Mouse (Mus musculus): ENCODE results near the gene Mid1. TPM values are rescaled to one million over a fixed set of nuclear protein-coding genes. Genes with fewer than 3 reads are reported as not detected.
"Not testable (repeated sequence)": the region's sequence is repeated elsewhere in the genome, so short reads cannot be mapped to it uniquely, and the experiment has no call there.

The Mid1 gene
- polyA plus RNA-seq, 1 experiment from 2014 or later = 10.0 TPM

GRCm38 (mm10) chrX:169972791-169973494 lies 287.9 kb downstream of the Mid1 start:
- WGBS (ENCODE audit: insufficient replicate concordance) = 69% methylated on average over 6 of the region's 6 CpGs
- not testable (repeated sequence) for H3K9ac ChIP-seq (ENCODE audit: low read depth, low read length); H3K4me2 ChIP-seq; ATAC-seq (replicated peaks; ENCODE audit: insufficient number of reproducible peaks, low FRiP score, low TSS enrichment); H3K36me3 ChIP-seq (ENCODE audit: control insufficient read depth, insufficient read depth, low read length); H3K4me3 ChIP-seq (ENCODE audit: low read depth, low read length); H3K27me3 ChIP-seq (ENCODE audit: control insufficient read depth, insufficient read depth, low read length); H3K4me1 ChIP-seq (ENCODE audit: control insufficient read depth, insufficient read depth, low read length)
- Histone ChIP-seq H3K9me3 (replicated peaks; ENCODE audit: control insufficient read depth, low read length) (peaks cover 18% of the 10 kb centered on the region), H3K27ac (ENCODE audit: low read depth, low read length) (0 out of 2 replicates have a peak overlapping the region, but pooled peaks have one; percentile 2)

GRCm38 (mm10) chrX:169973806-169974205 lies 288.8 kb downstream of the Mid1 start:
- WGBS (ENCODE audit: insufficient replicate concordance) = 56% methylated on average over 3 of the region's 3 CpGs
- H3K4me2 ChIP-seq; H3K27ac ChIP-seq (ENCODE audit: low read depth, low read length); H3K4me1 ChIP-seq (ENCODE audit: control insufficient read depth, insufficient read depth, low read length); ATAC-seq (replicated peaks; ENCODE audit: insufficient number of reproducible peaks, low FRiP score, low TSS enrichment); H3K27me3 ChIP-seq (ENCODE audit: control insufficient read depth, insufficient read depth, low read length); H3K9ac ChIP-seq (ENCODE audit: low read depth, low read length); H3K4me3 ChIP-seq (ENCODE audit: low read depth, low read length): not testable (repeated sequence)
- H3K9me3 ChIP-seq (replicated peaks; ENCODE audit: control insufficient read depth, low read length) = peaks cover 26% of the 10 kb centered on the region
- 0 out of 2 replicates have a peak, but pooled peaks cover 11% of the 10 kb centered on the region for H3K36me3 ChIP-seq (ENCODE audit: control insufficient read depth, insufficient read depth, low read length)

GRCm38 (mm10) chrX:169974456-169974855 lies 289.5 kb downstream of the Mid1 start:
- H3K9me3 ChIP-seq (replicated peaks; ENCODE audit: control insufficient read depth, low read length) = peaks cover 27% of the 10 kb centered on the region
- ATAC-seq (replicated peaks; ENCODE audit: insufficient number of reproducible peaks, low FRiP score, low TSS enrichment) = not testable (repeated sequence)

DNA sequence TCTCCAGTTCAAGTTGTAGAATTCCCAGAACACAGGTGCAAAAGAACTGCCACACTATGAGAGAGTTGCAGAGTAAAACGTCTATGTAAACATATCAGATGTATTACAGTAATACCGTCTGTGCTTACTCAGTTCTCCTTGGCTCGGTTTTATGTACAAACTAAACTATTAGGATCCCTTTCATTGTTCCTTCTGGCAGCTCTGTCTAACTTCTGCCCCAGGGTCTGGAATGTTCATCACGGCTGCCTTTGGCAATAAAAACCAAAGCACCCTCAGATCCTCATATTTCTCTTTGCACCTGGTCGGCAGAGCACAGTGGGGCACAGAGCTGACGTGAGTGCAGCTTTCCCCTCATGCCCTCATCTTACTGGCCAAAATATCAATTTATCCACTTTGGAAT lies 290.0 kb downstream of the Mid1 start:
- Histone ChIP-seq H3K36me3 (ENCODE audit: control insufficient read depth, insufficient read depth, low read length) (0 out of 2 replicates have a peak, but pooled peaks cover 11% of the 10 kb centered on the region), H3K9me3 (replicated peaks; ENCODE audit: control insufficient read depth, low read length) (peaks cover 27% of the 10 kb centered on the region)
- H3K4me1 ChIP-seq (ENCODE audit: control insufficient read depth, insufficient read depth, low read length); H3K27ac ChIP-seq (ENCODE audit: low read depth, low read length); H3K9ac ChIP-seq (ENCODE audit: low read depth, low read length); H3K27me3 ChIP-seq (ENCODE audit: control insufficient read depth, insufficient read depth, low read length); H3K4me3 ChIP-seq (ENCODE audit: low read depth, low read length); ATAC-seq (replicated peaks; ENCODE audit: insufficient number of reproducible peaks, low FRiP score, low TSS enrichment); H3K4me2 ChIP-seq: not testable (repeated sequence)
- 75% methylated on average over 6 of the region's 6 CpGs for WGBS (ENCODE audit: insufficient replicate concordance)

More at GRCm38 (mm10) chrX:169974456-169974855, 289.5 kb downstream of the Mid1 start:
- not testable (repeated sequence) for H3K9ac ChIP-seq (ENCODE audit: low read depth, low read length); H3K4me2 ChIP-seq; H3K4me3 ChIP-seq (ENCODE audit: low read depth, low read length); H3K4me1 ChIP-seq (ENCODE audit: control insufficient read depth, insufficient read depth, low read length); H3K27ac ChIP-seq (ENCODE audit: low read depth, low read length); H3K27me3 ChIP-seq (ENCODE audit: control insufficient read depth, insufficient read depth, low read length)
- H3K36me3 ChIP-seq (ENCODE audit: control insufficient read depth, insufficient read depth, low read length) = 0 out of 2 replicates have a peak, but pooled peaks cover 11% of the 10 kb centered on the region
- 64% methylated on average over 4 of the region's 4 CpGs for WGBS (ENCODE audit: insufficient replicate concordance)

- peaks cover 27% of the 10 kb centered on the region for H3K9me3 ChIP-seq (replicated peaks; ENCODE audit: control insufficient read depth, low read length)
- ATAC-seq (replicated peaks; ENCODE audit: insufficient number of reproducible peaks, low FRiP score, low TSS enrichment) = peak; percentile 6; the same call in 1 of the 2 replicates
- H3K27ac ChIP-seq (ENCODE audit: low read depth, low read length); H3K9ac ChIP-seq (ENCODE audit: low read depth, low read length); H3K4me3 ChIP-seq (ENCODE audit: low read depth, low read length); H3K27me3 ChIP-seq (ENCODE audit: control insufficient read depth, insufficient read depth, low read length); H3K4me2 ChIP-seq; H3K4me1 ChIP-seq (ENCODE audit: control insufficient read depth, insufficient read depth, low read length): not testable (repeated sequence)
- 0 out of 2 replicates have a peak, but pooled peaks cover 13% of the 10 kb centered on the region for H3K36me3 ChIP-seq (ENCODE audit: control insufficient read depth, insufficient read depth, low read length)
- WGBS (ENCODE audit: insufficient replicate concordance) = 68% methylated on average over 3 of the region's 3 CpGs
These were observed 290.7 kb downstream of the Mid1 start for GRCm38 (mm10) chrX:169975681-169976131.

- H3K27ac ChIP-seq (ENCODE audit: low read depth, low read length); H3K4me3 ChIP-seq (ENCODE audit: low read depth, low read length); H3K4me2 ChIP-seq; H3K27me3 ChIP-seq (ENCODE audit: control insufficient read depth, insufficient read depth, low read length); H3K9ac ChIP-seq (ENCODE audit: low read depth, low read length); ATAC-seq (replicated peaks; ENCODE audit: insufficient number of reproducible peaks, low FRiP score, low TSS enrichment); H3K4me1 ChIP-seq (ENCODE audit: control insufficient read depth, insufficient read depth, low read length): not testable (repeated sequence)
- WGBS (ENCODE audit: insufficient replicate concordance) = 60% methylated on average over 5 of the region's 5 CpGs
- Histone ChIP-seq H3K36me3 (ENCODE audit: control insufficient read depth, insufficient read depth, low read length) (peaks cover 13% of the 10 kb centered on the region; the same call in 1 of the 2 replicates), H3K9me3 (replicated peaks; ENCODE audit: control insufficient read depth, low read length) (peaks cover 27% of the 10 kb centered on the region)
These were observed 291.3 kb downstream of the Mid1 start for GRCm38 (mm10) chrX:169976340-169976739.

DNA sequence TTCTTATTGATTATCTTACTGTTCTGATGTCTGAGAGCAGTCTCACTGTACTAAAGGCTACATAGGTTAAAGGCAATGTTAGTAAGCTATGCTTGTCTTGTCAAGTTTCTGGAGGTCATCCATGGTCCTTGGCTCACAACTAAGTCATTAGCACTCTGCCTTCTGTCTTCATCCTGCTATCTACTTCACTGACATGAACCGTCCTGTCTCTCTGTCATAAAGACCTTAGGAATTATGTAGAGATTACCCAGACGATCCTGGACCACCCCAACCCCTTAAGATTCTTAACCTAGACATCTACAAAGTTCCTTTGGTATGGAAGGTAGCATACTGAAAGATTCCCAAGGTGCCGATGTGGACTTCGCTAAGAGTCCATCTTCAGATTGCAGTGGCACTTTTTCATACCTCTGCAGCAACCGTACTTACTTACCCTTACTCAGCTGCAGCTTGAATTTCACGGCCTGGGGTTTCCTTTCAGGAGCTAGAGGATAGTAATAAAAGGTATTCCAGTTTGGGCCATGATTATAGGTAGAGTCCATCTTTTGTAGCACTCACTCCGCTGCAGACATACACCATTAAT lies 292.9 kb downstream of the Mid1 start:
- Histone ChIP-seq H3K9me3 (replicated peaks; ENCODE audit: control insufficient read depth, low read length) (peaks cover 35% of the 10 kb centered on the region), H3K36me3 (ENCODE audit: control insufficient read depth, insufficient read depth, low read length) (peaks cover 28% of the 10 kb centered on the region)
- not testable (repeated sequence) for H3K4me2 ChIP-seq; H3K4me1 ChIP-seq (ENCODE audit: control insufficient read depth, insufficient read depth, low read length); ATAC-seq (replicated peaks; ENCODE audit: insufficient number of reproducible peaks, low FRiP score, low TSS enrichment); H3K27me3 ChIP-seq (ENCODE audit: control insufficient read depth, insufficient read depth, low read length); H3K4me3 ChIP-seq (ENCODE audit: low read depth, low read length); H3K27ac ChIP-seq (ENCODE audit: low read depth, low read length); H3K9ac ChIP-seq (ENCODE audit: low read depth, low read length)
- WGBS (ENCODE audit: insufficient replicate concordance) = 83% methylated on average over 7 of the region's 7 CpGs

- H3K9ac ChIP-seq (ENCODE audit: low read depth, low read length) = 0 out of 2 replicates have a peak overlapping the region, but pooled peaks have one; percentile 2
- H3K27me3 ChIP-seq (ENCODE audit: control insufficient read depth, insufficient read depth, low read length); H3K4me3 ChIP-seq (ENCODE audit: low read depth, low read length); ATAC-seq (replicated peaks; ENCODE audit: insufficient number of reproducible peaks, low FRiP score, low TSS enrichment); H3K4me1 ChIP-seq (ENCODE audit: control insufficient read depth, insufficient read depth, low read length); H3K4me2 ChIP-seq: not testable (repeated sequence)
- 65% methylated on average over 29 of the region's 29 CpGs for WGBS (ENCODE audit: insufficient replicate concordance)
- peaks cover 30% of the 10 kb centered on the region for H3K36me3 ChIP-seq (ENCODE audit: control insufficient read depth, insufficient read depth, low read length)
- 0 out of 2 replicates have a peak overlapping the region, but pooled peaks have one; percentile 16 for H3K27ac ChIP-seq (ENCODE audit: low read depth, low read length)
- peaks cover 39% of the 10 kb centered on the region for H3K9me3 ChIP-seq (replicated peaks; ENCODE audit: control insufficient read depth, low read length)
These were observed 293.7 kb downstream of the Mid1 start for GRCm38 (mm10) chrX:169978436-169979381.

Measured in heart, embryonic 11.5 days (tissue).